Comparison of ENCODE assay signal across 9 mouse cellular contexts in genomic region chr14:104027077-104027899, GRCm38 (mm10).
A peak's percentile ranks its signal among the peaks of the same experiment; 100 is the strongest.
DNase-seq lines count a peak whose midpoint lies in the region; ATAC-seq lines count a peak whose summit lies in the region.
"Had no signal": no experiment of that assay in that cellular context is flagged by ENCODE, and none has a peak within 500 bp of the region (broad histone marks: within the 10 kb centered on the region; RNA-seq: fewer than 3 reads in every experiment).

No protein-coding gene starts in this region.

- H3K4me2 ChIP-seq in hindbrain, embryonic 12.5 days (replicated peaks) = peak overlapping the region; percentile 25; the same call in 1 of the 2 replicates
- H3K4me2 ChIP-seq: liver, embryonic 13.5 days had no signal

- WGBS in hindbrain, embryonic 12.5 days = 20% methylated on average over 17 of the region's 17 CpGs
- 33% methylated on average over 17 of the region's 17 CpGs for WGBS in macrophage (ENCODE audit: missing documents)

- no peak overlapping the region for H3K4me3 ChIP-seq in hindbrain, embryonic 12.5 days
- no peak overlapping the region for H3K4me3 ChIP-seq in macrophage (ENCODE audit: inconsistent target)
- H3K4me3 ChIP-seq: liver, embryonic 13.5 days had no signal

- ATAC-seq in frontal cortex, adult (ENCODE audit: low TSS enrichment) = peak; percentile 81
- ATAC-seq in hindbrain, embryonic 12.5 days (ENCODE audit: low FRiP score) = peak; percentile 69

- peaks cover 13% of the 10 kb centered on the region for H3K4me1 ChIP-seq in hindbrain, embryonic 12.5 days
- H3K4me1 ChIP-seq: liver, embryonic 13.5 days had no signal

- peak; percentile 3 for DNase-seq in cerebellum, adult 11 months
- DNase-seq in cerebellum, adult 11-12 months = no peak
- peak; percentile 15 for DNase-seq in c-Kit-positive CD71-positive TER-119-negative erythroid progenitor cells, embryonic 14.5 days (ENCODE audit: low read depth)
- DNase-seq in layer of hippocampus, adult 9-10 months (ENCODE audit: low spot score) = peak; percentile 53
- peak; percentile 31 for DNase-seq in right cerebral cortex, postnatal 4 days
- DNase-seq: liver, embryonic 13.5 days had no signal

- H3K27ac ChIP-seq in hindbrain, embryonic 12.5 days = peak overlapping the region; percentile 12; the same call in 1 of the 2 replicates
- peak overlapping the region; percentile 24; the same call in 1 of the 2 replicates for H3K27ac ChIP-seq in macrophage
- H3K27ac ChIP-seq: liver, embryonic 13.5 days had no signal

- no peaks in the 10 kb centered on the region for H3K27me3 ChIP-seq in hindbrain, embryonic 12.5 days
- H3K27me3 ChIP-seq: liver, embryonic 13.5 days had no signal

- no peaks in the 10 kb centered on the region for H3K79me2 ChIP-seq in macrophage (ENCODE audit: inconsistent target)

- H3K9ac ChIP-seq in hindbrain, embryonic 12.5 days = no peak overlapping the region
- H3K9ac ChIP-seq: liver, embryonic 13.5 days had no signal

- H3K9me3 ChIP-seq in hindbrain, embryonic 12.5 days (replicated peaks) = no peaks in the 10 kb centered on the region
- H3K9me3 ChIP-seq: liver, embryonic 13.5 days had no signal

- H3K36me3 ChIP-seq in hindbrain, embryonic 12.5 days = no peaks in the 10 kb centered on the region
- H3K36me3 ChIP-seq in macrophage (ENCODE audit: inconsistent target) = no peaks in the 10 kb centered on the region
- H3K36me3 ChIP-seq: liver, embryonic 13.5 days had no signal
